Mouse (Mus musculus): ENCODE results near the gene Tmem184b.

- TF ChIP-seq GATA1 (IDR thresholded peaks at IDR 0.05; ENCODE audit: borderline replicate concordance, low read length): no peak
- no peak for TF ChIP-seq CTCF (IDR thresholded peaks at IDR 0.05; ENCODE audit: low read depth, low read length)
- TF ChIP-seq GATA2 (IDR thresholded peaks at IDR 0.05; ENCODE audit: borderline replicate concordance, low read depth, low read length): no peak
- TF ChIP-seq TAL1 (conservative IDR thresholded peaks at IDR 0.05; ENCODE audit: low read depth, low read length): no peak
Measured at GRCm38 (mm10) chr15:79370281-79370843, 33.0 kb downstream of the Tmem184b start.

All from G1E (cell line).